Mouse (Mus musculus) splenic B cell, adult 2 months (primary cell): ENCODE data around the gene Peli1.

Source experiments
- DNase-seq: peaks from one replicate; pipeline ENCODE4 v3.0.0-alpha.2; 2011; ENCODE audit warnings: low read depth, low spot score
- H3K27me3 ChIP-seq: 2 replicates; pipeline ENCODE4 v1.6.1; 2012; ENCODE audit warnings: mild to moderate bottlenecking, low read length, moderate library complexity, mixed read lengths; ENCODE audit not compliant: control insufficient read depth, poor library complexity, insufficient read depth, severe bottlenecking
- H3K36me3 ChIP-seq: 2 replicates; pipeline ENCODE4 v1.6.1; 2012; ENCODE audit warnings: mild to moderate bottlenecking, low read length, moderate library complexity, mixed read lengths; ENCODE audit not compliant: control insufficient read depth, poor library complexity, insufficient read depth, severe bottlenecking

The Peli1 gene

DNA sequence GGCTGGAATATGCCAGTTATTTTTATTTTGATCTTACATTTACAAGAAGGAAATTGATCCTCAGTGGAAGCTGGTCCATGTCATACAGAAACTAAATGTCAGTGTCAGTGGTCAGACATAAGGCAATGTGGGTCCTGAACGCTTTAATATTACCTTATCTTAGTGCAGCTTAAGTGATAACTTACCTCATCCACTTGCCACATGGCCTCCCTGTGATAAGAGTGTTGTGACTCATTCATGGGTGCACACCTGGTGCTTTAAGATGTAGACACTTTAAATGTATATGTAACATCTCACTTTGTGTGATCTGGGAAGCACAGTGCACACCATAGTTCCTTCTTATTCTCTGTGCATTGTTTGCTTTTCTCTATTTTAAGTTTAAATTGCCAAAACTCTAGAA lies 14.3 kb downstream of the Peli1 start:
- DNase-seq = no peak
- Histone ChIP-seq H3K27me3 (no peaks in the 10 kb centered on the region), H3K36me3 (no peaks in the 10 kb centered on the region)

DNA sequence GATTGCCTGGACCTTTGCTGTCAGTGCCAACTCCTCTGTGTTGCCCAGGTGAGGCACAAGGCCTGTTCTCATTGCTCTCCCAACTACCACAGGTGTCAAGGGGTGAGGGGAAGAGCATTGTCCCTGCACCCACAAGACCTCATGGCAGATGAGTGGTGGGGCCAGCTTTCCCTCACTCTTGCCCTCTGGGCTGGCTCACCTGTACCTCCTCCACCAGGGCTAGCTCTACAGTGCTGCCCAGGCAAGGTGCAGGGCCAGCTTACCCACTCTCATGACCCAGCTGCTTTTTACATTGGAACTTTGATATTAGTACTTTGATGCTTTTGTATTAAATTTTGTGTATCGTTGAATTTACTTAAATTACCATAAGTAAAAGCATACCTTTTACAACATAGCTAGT lies 16.0 kb downstream of the Peli1 start:
- no peak for DNase-seq
- H3K36me3 ChIP-seq = no peaks in the 10 kb centered on the region
- no peaks in the 10 kb centered on the region for H3K27me3 ChIP-seq

- DNase-seq = no peak
- H3K36me3 ChIP-seq = no peaks in the 10 kb centered on the region
Measured at GRCm38 (mm10) chr11:21109279-21109678, 18.2 kb downstream of the Peli1 start.

GRCm38 (mm10) chr11:21114516-21114915 lies 23.4 kb downstream of the Peli1 start:
- Histone ChIP-seq H3K36me3 (no peaks in the 10 kb centered on the region), H3K27me3 (no peaks in the 10 kb centered on the region)
- no peak for DNase-seq

More at GRCm38 (mm10) chr11:21109279-21109678, 18.2 kb downstream of the Peli1 start:
- H3K27me3 ChIP-seq = no peaks in the 10 kb centered on the region

GRCm38 (mm10) chr11:21115804-21116203 lies 24.7 kb downstream of the Peli1 start:
- Histone ChIP-seq H3K27me3 (no peaks in the 10 kb centered on the region), H3K36me3 (no peaks in the 10 kb centered on the region)
- peak; percentile 22 for DNase-seq

GRCm38 (mm10) chr11:21116623-21117295 lies 25.7 kb downstream of the Peli1 start:
- no peaks in the 10 kb centered on the region for H3K27me3 ChIP-seq
- no peak for DNase-seq

GRCm38 (mm10) chr11:21121737-21122136 lies 30.6 kb downstream of the Peli1 start:
- H3K27me3 ChIP-seq = no peaks in the 10 kb centered on the region
- no peak for DNase-seq
- H3K36me3 ChIP-seq = no peaks in the 10 kb centered on the region

More at GRCm38 (mm10) chr11:21116623-21117295, 25.7 kb downstream of the Peli1 start:
- no peaks in the 10 kb centered on the region for H3K36me3 ChIP-seq

GRCm38 (mm10) chr11:21122399-21122798 lies 31.3 kb downstream of the Peli1 start:
- no peaks in the 10 kb centered on the region for H3K27me3 ChIP-seq
- no peaks in the 10 kb centered on the region for H3K36me3 ChIP-seq
- DNase-seq = no peak

GRCm38 (mm10) chr11:21131692-21132091 lies 40.6 kb downstream of the Peli1 start:
- Histone ChIP-seq H3K27me3 (no peaks in the 10 kb centered on the region), H3K36me3 (peaks cover 2% of the 10 kb centered on the region; the same call in 1 of the 2 replicates)
- DNase-seq = no peak

DNA sequence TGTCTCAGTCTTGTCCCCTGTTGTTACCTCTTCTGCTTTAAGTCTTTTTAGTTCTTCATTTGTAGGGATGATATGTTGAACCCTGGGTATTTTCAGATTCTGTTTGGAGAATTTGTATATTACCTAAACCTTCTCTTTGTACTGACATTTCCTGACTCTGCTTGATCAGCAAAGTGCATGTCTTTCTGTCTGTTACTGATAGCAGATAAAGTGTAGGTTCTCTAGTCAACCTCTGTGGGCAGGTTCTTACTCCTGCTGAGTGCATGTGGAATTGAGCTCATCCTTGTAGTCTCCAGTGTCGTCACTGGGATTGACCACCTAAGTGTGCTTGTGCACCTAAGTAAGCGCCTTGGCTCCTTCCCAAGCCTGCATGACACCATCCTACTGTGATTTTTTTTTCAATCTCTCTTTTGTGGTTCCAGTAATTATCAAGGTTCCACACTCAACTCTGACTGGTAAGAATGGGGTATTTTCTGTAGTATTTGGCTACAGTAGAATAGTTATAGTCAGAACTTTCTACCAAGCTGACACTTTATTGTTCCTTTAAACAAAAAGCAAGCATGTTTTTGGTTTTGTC lies 43.9 kb downstream of the Peli1 start:
- DNase-seq = no peak
- H3K27me3 ChIP-seq = no peaks in the 10 kb centered on the region
- peaks cover 9% of the 10 kb centered on the region; the same call in 1 of the 2 replicates for H3K36me3 ChIP-seq

DNA sequence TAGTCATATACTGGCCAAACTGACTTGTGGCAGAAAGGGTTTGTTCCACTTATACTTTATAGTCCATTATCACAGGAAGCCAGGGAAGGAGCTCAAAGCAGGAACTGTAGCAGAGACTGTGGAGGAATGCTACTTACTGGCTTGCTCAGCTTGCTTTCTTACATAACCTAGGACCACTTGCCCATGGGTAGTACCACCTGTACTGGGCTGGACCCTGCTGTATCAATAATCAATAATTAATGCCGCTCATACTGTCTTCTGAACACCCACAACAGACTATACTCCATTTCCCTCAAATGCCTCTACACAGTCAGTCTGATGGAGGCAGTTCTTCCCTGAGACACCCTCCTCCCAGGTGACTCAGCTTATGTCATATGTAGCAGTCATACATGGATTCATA lies 48.4 kb downstream of the Peli1 start:
- peaks cover 13% of the 10 kb centered on the region for H3K36me3 ChIP-seq
- no peaks in the 10 kb centered on the region for H3K27me3 ChIP-seq
- no peak for DNase-seq

GRCm38 (mm10) chr11:21141242-21141641 lies 50.2 kb downstream of the Peli1 start:
- DNase-seq = no peak
- Histone ChIP-seq H3K27me3 (no peaks in the 10 kb centered on the region), H3K36me3 (peaks cover 11% of the 10 kb centered on the region)

- peaks cover 14% of the 10 kb centered on the region for H3K36me3 ChIP-seq
- no peak for DNase-seq
- H3K27me3 ChIP-seq = no peaks in the 10 kb centered on the region
Measured at GRCm38 (mm10) chr11:21141755-21142154, 50.7 kb downstream of the Peli1 start.

GRCm38 (mm10) chr11:21149476-21149875 lies 58.4 kb downstream of the Peli1 start:
- H3K36me3 ChIP-seq = peaks cover 15% of the 10 kb centered on the region
- no peaks in the 10 kb centered on the region for H3K27me3 ChIP-seq
- DNase-seq = no peak

- no peak for DNase-seq
- Histone ChIP-seq H3K36me3 (peaks cover 15% of the 10 kb centered on the region), H3K27me3 (no peaks in the 10 kb centered on the region)
Measured at GRCm38 (mm10) chr11:21150316-21150715, 59.2 kb downstream of the Peli1 start.
